Mouse (Mus musculus) stomach, embryonic 16.5 days (tissue): ENCODE measurements around the gene Fam136a. TPM values are rescaled to one million over a fixed set of nuclear protein-coding genes. Genes with fewer than 3 reads are reported as not detected.

Experiments used
- ATAC-seq: fragments of 200-750 bp; cut with Nextera tagmentation; 2 replicates; pipeline ENCODE4 v1.8.0; 2017; ENCODE audit warnings: moderate number of reproducible peaks, moderate TSS enrichment; ENCODE audit not compliant: insufficient read depth, low FRiP score
- H3K27ac ChIP-seq: fragments of 300-500 bp; sonication (generic); 2 replicates; pipeline ENCODE4 v1.5.1; 2014; ENCODE audit warnings: low read length
- H3K27me3 ChIP-seq: fragments of 300-500 bp; sonication (generic); 2 replicates; pipeline ENCODE4 v1.6.1; 2014; ENCODE audit warnings: low read length, control low read depth, mixed read lengths; ENCODE audit not compliant: control insufficient read depth, insufficient read depth
- H3K36me3 ChIP-seq: fragments of 300-500 bp; sonication (generic); 2 replicates; pipeline ENCODE4 v1.6.1; 2014; ENCODE audit warnings: low read length; ENCODE audit not compliant: control insufficient read depth, insufficient read depth
- H3K4me1 ChIP-seq: fragments of 300-500 bp; sonication (generic); 2 replicates; pipeline ENCODE4 v1.6.1; 2014; ENCODE audit warnings: low read length, control low read depth, mixed read lengths; ENCODE audit not compliant: control insufficient read depth, insufficient read depth
- H3K4me2 ChIP-seq: fragments of 300-500 bp; sonication (generic); 2 replicates; pipeline ENCODE4 v1.6.1; 2014; ENCODE audit warnings: low read depth, low read length, mixed read lengths
- H3K4me3 ChIP-seq: fragments of 300-500 bp; sonication (generic); replicated peaks from 2 replicates; pipeline ENCODE4 v1.5.1; 2014; ENCODE audit warnings: mild to moderate bottlenecking, low read length
- H3K9ac ChIP-seq: fragments of 300-500 bp; sonication (generic); 2 replicates; pipeline ENCODE4 v1.6.1; 2014; ENCODE audit warnings: low read length
- H3K9me3 ChIP-seq: fragments of 300-500 bp; sonication (generic); replicated peaks from 2 replicates; pipeline ENCODE4 v1.6.1; 2016; ENCODE audit warnings: low read length, control low read depth; ENCODE audit not compliant: control insufficient read depth
- WGBS: fragments of 180-500 bp; shearing (Covaris S2); extraction: QIAGEN DNeasy Blood & Tissue Kit; methylation state at CpG from one replicate; pipeline ENCODE4 v1.1.7; 2014; 5-methylcytosine and 5-hydroxymethylcytosine counted together
- polyA plus RNA-seq: library from polyadenylated mRNA; unstranded; fragments of >200 nt; fragmentation: Nextera tagmentation; extraction: Ambion mirVana; gene quantifications from 2 replicates; pipeline ENCODE4 v1.2.1, GENCODE M21; 2015

Gene Fam136a
- polyA plus RNA-seq, 1 experiment from 2014 or later = 128 TPM

DNA sequence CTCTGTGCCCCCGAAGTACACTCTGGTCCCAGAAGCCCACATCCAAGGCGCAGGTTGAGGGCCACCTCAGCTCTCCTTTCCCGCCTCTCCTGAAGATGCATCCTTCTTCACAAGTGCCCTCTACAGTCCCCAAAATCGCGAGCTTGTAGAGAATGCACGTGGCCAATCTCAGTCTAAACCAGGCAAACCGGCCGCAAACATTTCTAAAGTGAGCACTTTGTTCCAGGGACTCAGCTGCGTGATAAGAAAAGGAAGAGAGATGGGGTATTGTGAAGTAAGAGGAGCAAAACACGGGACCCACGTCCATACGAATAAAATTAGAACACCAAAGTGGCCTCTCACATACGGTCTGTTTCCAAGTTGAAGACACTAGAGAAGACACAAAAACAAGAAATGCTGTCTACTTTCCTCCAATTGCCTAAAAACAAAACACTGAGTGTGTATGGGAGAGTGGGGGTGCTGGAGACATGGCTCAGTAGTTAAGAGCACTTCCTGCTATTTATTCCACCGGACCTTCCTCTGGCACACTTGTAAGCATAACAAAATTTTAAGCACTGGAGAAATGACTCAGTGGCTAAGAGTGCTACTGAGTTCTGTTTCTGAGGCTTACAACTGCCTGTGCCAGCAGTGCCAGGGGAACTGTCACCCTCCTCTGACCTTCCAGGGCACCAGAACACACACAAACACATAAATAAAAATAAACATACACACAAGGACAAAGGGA, 32.0 kb downstream of the Fam136a start:
- no peaks in the 10 kb centered on the region for H3K36me3 ChIP-seq
- 6% methylated on average over 14 of the region's 14 CpGs for WGBS
- peak overlapping the region; percentile 93 for H3K9ac ChIP-seq
- no peaks in the 10 kb centered on the region for H3K9me3 ChIP-seq
- no peaks in the 10 kb centered on the region for H3K27me3 ChIP-seq
- H3K27ac ChIP-seq = peak overlapping the region; percentile 94
- H3K4me1 ChIP-seq = peaks cover 30% of the 10 kb centered on the region
- H3K4me2 ChIP-seq = peak overlapping the region; percentile 92
- ATAC-seq = peak; percentile 11; the same call in 1 of the 2 replicates
- peak overlapping the region; percentile 99 for H3K4me3 ChIP-seq

GRCm38 (mm10) chr6:86398986-86399385, 33.5 kb downstream of the Fam136a start:
- no peak for ATAC-seq
- H3K27ac ChIP-seq = no peak overlapping the region
- H3K27me3 ChIP-seq = no peaks in the 10 kb centered on the region
- no peak overlapping the region for H3K4me3 ChIP-seq
- peaks cover 30% of the 10 kb centered on the region for H3K4me1 ChIP-seq
- no peak overlapping the region for H3K9ac ChIP-seq
- no peaks in the 10 kb centered on the region for H3K9me3 ChIP-seq
- 88% methylated on average over 2 of the region's 2 CpGs for WGBS
- no peak overlapping the region for H3K4me2 ChIP-seq
- H3K36me3 ChIP-seq = no peaks in the 10 kb centered on the region

- ATAC-seq = no peak
- Histone ChIP-seq H3K9me3 (no peaks in the 10 kb centered on the region), H3K4me3 (no peak overlapping the region), H3K36me3 (no peaks in the 10 kb centered on the region), H3K4me1 (peaks cover 23% of the 10 kb centered on the region), H3K27me3 (no peaks in the 10 kb centered on the region), H3K27ac (no peak overlapping the region; the same call in 1 of the 2 replicates), H3K9ac (no peak overlapping the region), H3K4me2 (no peak overlapping the region)
- 59% methylated on average over 2 of the region's 2 CpGs for WGBS
These were observed 34.5 kb downstream of the Fam136a start for GRCm38 (mm10) chr6:86399995-86400394.

DNA sequence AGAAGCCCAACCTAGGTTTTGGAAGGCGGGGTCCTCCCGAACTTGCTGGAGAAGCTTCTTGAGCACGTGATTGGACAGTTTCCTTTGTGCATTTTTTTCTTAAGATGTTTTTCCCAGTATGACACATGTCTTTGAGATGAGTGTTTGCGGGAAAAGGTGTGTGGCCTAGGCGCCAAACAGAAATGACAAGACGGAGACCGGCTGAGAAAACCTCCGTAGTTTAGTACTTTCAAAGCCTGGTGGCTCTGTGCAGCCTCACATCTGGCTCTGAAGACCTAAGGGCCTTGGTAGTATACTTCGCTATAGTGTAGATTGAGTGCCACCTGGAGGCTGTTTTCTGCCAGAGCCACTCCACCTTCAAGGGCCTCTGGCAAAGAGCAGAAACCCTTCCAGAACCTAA, 35.5 kb downstream of the Fam136a start:
- 0 out of 2 replicates have a peak overlapping the region, but pooled peaks have one; percentile 43 for H3K9ac ChIP-seq
- peak overlapping the region; percentile 49 for H3K4me2 ChIP-seq
- H3K4me3 ChIP-seq = peak overlapping the region; percentile 36
- no peaks in the 10 kb centered on the region for H3K27me3 ChIP-seq
- ATAC-seq = 0 out of 2 replicates have a peak, but pooled peaks have one; percentile 26
- H3K4me1 ChIP-seq = peaks cover 13% of the 10 kb centered on the region
- peak overlapping the region; percentile 66; the same call in 1 of the 2 replicates for H3K27ac ChIP-seq
- no peaks in the 10 kb centered on the region for H3K36me3 ChIP-seq
- no peaks in the 10 kb centered on the region for H3K9me3 ChIP-seq
- 2% methylated on average over 9 of the region's 9 CpGs for WGBS

- H3K9me3 ChIP-seq = no peaks in the 10 kb centered on the region
- ATAC-seq = no peak
- no peaks in the 10 kb centered on the region for H3K27me3 ChIP-seq
- H3K27ac ChIP-seq = no peak overlapping the region
- H3K4me2 ChIP-seq = peak overlapping the region; percentile 69
- 32% methylated on average over 12 of the region's 12 CpGs for WGBS
- H3K4me1 ChIP-seq = peaks cover 12% of the 10 kb centered on the region; the same call in 1 of the 2 replicates
- H3K9ac ChIP-seq = no peak overlapping the region; the same call in 1 of the 2 replicates
- no peaks in the 10 kb centered on the region for H3K36me3 ChIP-seq
- H3K4me3 ChIP-seq = peak overlapping the region; percentile 87
These were observed 37.5 kb downstream of the Fam136a start for GRCm38 (mm10) chr6:86402681-86403607.

GRCm38 (mm10) chr6:86403728-86404099, 38.3 kb downstream of the Fam136a start:
- WGBS = under 1% methylated on average over 15 of the region's 15 CpGs
- Histone ChIP-seq H3K4me1 (peaks cover 12% of the 10 kb centered on the region; the same call in 1 of the 2 replicates), H3K9ac (peak overlapping the region; percentile 98), H3K9me3 (no peaks in the 10 kb centered on the region), H3K36me3 (no peaks in the 10 kb centered on the region), H3K27ac (peak overlapping the region; percentile 100), H3K27me3 (no peaks in the 10 kb centered on the region), H3K4me2 (peak overlapping the region; percentile 69), H3K4me3 (peak overlapping the region; percentile 87)
- peak; percentile 75; the same call in 1 of the 2 replicates for ATAC-seq

- Histone ChIP-seq H3K27me3 (no peaks in the 10 kb centered on the region), H3K9ac (peak within 1 kb of the TSS; percentile 98), H3K27ac (peak within 1 kb of the TSS; percentile 100), H3K36me3 (no peaks in the 10 kb centered on the region), H3K4me3 (peak within 1 kb of the TSS; percentile 87), H3K9me3 (no peaks in the 10 kb centered on the region), H3K4me1 (peaks cover 12% of the 10 kb centered on the region; the same call in 1 of the 2 replicates), H3K4me2 (peak within 1 kb of the TSS; percentile 69)
- WGBS = under 1% methylated on average over 62 of the region's 62 CpGs
- peak; percentile 96 for ATAC-seq
These were observed 38.8 kb downstream of the Fam136a start, which contains the start of gene Tia1 for GRCm38 (mm10) chr6:86404100-86404861. TSS of gene Tia1 (plus strand) at chr6:86404219.

DNA sequence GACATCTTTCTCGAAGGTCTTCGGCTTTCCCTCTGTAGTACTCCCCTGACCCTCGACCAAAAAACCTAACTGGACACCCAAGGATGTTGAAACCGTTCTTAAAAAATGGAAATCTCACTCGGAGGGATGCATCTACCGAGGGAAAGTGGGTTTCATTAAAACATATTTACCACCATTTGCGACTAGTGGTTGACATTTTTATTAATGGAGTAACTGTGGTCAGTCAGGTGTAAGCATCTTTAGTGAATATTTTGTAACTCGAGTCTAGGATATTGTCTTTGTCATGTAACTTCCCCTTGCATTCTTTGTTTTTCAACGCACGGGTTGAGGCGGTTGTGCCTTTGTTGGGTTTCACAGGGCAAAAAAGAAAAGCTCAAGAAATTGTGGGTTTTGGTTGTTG, 39.5 kb downstream of the Fam136a start:
- peak overlapping the region; percentile 69 for H3K4me2 ChIP-seq
- H3K4me1 ChIP-seq = peaks cover 14% of the 10 kb centered on the region; the same call in 1 of the 2 replicates
- no peaks in the 10 kb centered on the region for H3K27me3 ChIP-seq
- no peak for ATAC-seq
- no peaks in the 10 kb centered on the region for H3K9me3 ChIP-seq
- peak overlapping the region; percentile 98 for H3K9ac ChIP-seq
- H3K27ac ChIP-seq = peak overlapping the region; percentile 100
- under 1% methylated on average over 11 of the region's 11 CpGs for WGBS
- peak overlapping the region; percentile 87 for H3K4me3 ChIP-seq
- no peaks in the 10 kb centered on the region for H3K36me3 ChIP-seq
